Mouse (Mus musculus) heart, adult 18-20 months (tissue): Measurements from ENCODE around the gene Piwil1. TPM values are rescaled to one million over a fixed set of nuclear protein-coding genes. Genes with fewer than 3 reads are reported as not detected.

Experiments used
- DNase-seq, 2 experiments: peaks; one replicate each; pipeline ENCODE4 v3.0.0; 2021 to 2022; ENCODE audit warnings: mixed read lengths in 1 of 2
- long read RNA-seq, 2 experiments: library from polyadenylated mRNA; stranded (forward); transcript quantifications; one replicate each; pipeline ENCODE4 v2.0.0; 2021
- total RNA-seq, 2 experiments: library from RNA; stranded (reverse); gene quantifications; 2 replicates each; pipeline ENCODE4 v1.2.3; 2021

Piwil1 gene
- not detected for total RNA-seq
- long read RNA-seq, experiment 1: 0 reads
- long read RNA-seq, experiment 2: 0 reads

GRCm38 (mm10) chr5:128702224-128702623 lies at the start of gene Piwil1:
Gene Piwil1 (plus strand): TSS chr5:128702524.
- DNase-seq: no peak

GRCm38 (mm10) chr5:128656496-128657135 lies 45.7 kb upstream of the Piwil1 start:
- no peak for DNase-seq

- no peak for DNase-seq
These were observed 42.2 kb upstream of the Piwil1 start for GRCm38 (mm10) chr5:128660101-128660500.

- no peak for DNase-seq
These were observed 39.4 kb upstream of the Piwil1 start for GRCm38 (mm10) chr5:128662881-128663280.

GRCm38 (mm10) chr5:128663976-128664375 lies 38.3 kb upstream of the Piwil1 start:
- no peak for DNase-seq

- DNase-seq: no peak
These were observed 37.3 kb upstream of the Piwil1 start for GRCm38 (mm10) chr5:128665045-128665444.

GRCm38 (mm10) chr5:128667303-128667702 lies 35.0 kb upstream of the Piwil1 start:
- no peak for DNase-seq

GRCm38 (mm10) chr5:128674124-128674523 lies 28.2 kb upstream of the Piwil1 start:
- DNase-seq: no peak

- DNase-seq: no peak
These were observed 25.0 kb upstream of the Piwil1 start for GRCm38 (mm10) chr5:128677373-128677772.

GRCm38 (mm10) chr5:128677861-128678260 lies 24.5 kb upstream of the Piwil1 start:
- no peak for DNase-seq

- DNase-seq: no peak
These were observed 20.9 kb upstream of the Piwil1 start for GRCm38 (mm10) chr5:128681456-128681855.

GRCm38 (mm10) chr5:128684192-128684591 lies 18.1 kb upstream of the Piwil1 start:
- no peak for DNase-seq

GRCm38 (mm10) chr5:128684621-128685020 lies 17.7 kb upstream of the Piwil1 start:
- DNase-seq: no peak

GRCm38 (mm10) chr5:128687139-128687538 lies 15.2 kb upstream of the Piwil1 start:
- DNase-seq: no peak

- DNase-seq: no peak
These were observed 8.2 kb upstream of the Piwil1 start for GRCm38 (mm10) chr5:128694107-128694506.

- DNase-seq: no peak
These were observed 7.6 kb upstream of the Piwil1 start for GRCm38 (mm10) chr5:128694611-128695325.

- no peak for DNase-seq
These were observed 5.5 kb upstream of the Piwil1 start for GRCm38 (mm10) chr5:128696824-128697223.

GRCm38 (mm10) chr5:128700716-128701115 lies 1.6 kb upstream of the Piwil1 start:
- no peak for DNase-seq

GRCm38 (mm10) chr5:128703688-128704087 lies 1.4 kb downstream of the Piwil1 start:
- DNase-seq: no peak

GRCm38 (mm10) chr5:128704134-128704904 lies 2.0 kb downstream of the Piwil1 start:
- DNase-seq: no peak

- no peak for DNase-seq
These were observed 4.1 kb downstream of the Piwil1 start for GRCm38 (mm10) chr5:128706467-128706866.

GRCm38 (mm10) chr5:128707271-128707670 lies 4.9 kb downstream of the Piwil1 start:
- no peak for DNase-seq

- DNase-seq: no peak
These were observed 6.6 kb downstream of the Piwil1 start for GRCm38 (mm10) chr5:128708929-128709328.
